Mouse (Mus musculus) limb, embryonic 11.5 days (tissue): ENCODE results near the gene Raly. TPM values are rescaled to one million over a fixed set of nuclear protein-coding genes. Genes with fewer than 3 reads are reported as not detected.
A peak's percentile ranks its signal among the peaks of the same experiment; 100 is the strongest.

ENCODE experiments used
- ATAC-seq: fragments of 200-750 bp; cut with Nextera tagmentation; 2 replicates; pipeline ENCODE4 v1.8.0; 2017; ENCODE audit warnings: low read depth; ENCODE audit not compliant: insufficient number of reproducible peaks, low FRiP score, low TSS enrichment
- DNase-seq: peaks from one replicate; pipeline ENCODE4 v3.0.0-alpha.2; 2015; ENCODE audit warnings: low spot score
- H3K27ac ChIP-seq: fragments of 300-500 bp; sonication (generic); replicated peaks from 2 replicates; pipeline ENCODE4 v1.5.1; 2014; ENCODE audit warnings: low read depth, mild to moderate bottlenecking, low read length
- H3K27me3 ChIP-seq: fragments of 300-500 bp; sonication (generic); 2 replicates; pipeline ENCODE4 v1.6.1; 2014; ENCODE audit warnings: mild to moderate bottlenecking, low read length, mixed read lengths; ENCODE audit not compliant: control insufficient read depth, insufficient read depth
- H3K36me3 ChIP-seq: fragments of 300-500 bp; sonication (generic); 2 replicates; pipeline ENCODE4 v1.6.1; 2014; ENCODE audit warnings: mild to moderate bottlenecking, low read length, moderate library complexity, mixed read lengths; ENCODE audit not compliant: control insufficient read depth, insufficient read depth
- H3K4me1 ChIP-seq: fragments of 300-500 bp; sonication (generic); 2 replicates; pipeline ENCODE4 v1.6.1; 2014; ENCODE audit warnings: low read length, mixed read lengths; ENCODE audit not compliant: control insufficient read depth, insufficient read depth
- H3K4me2 ChIP-seq: fragments of 300-500 bp; sonication (generic); 2 replicates; pipeline ENCODE4 v1.6.1; 2014; ENCODE audit warnings: low read depth, mild to moderate bottlenecking, moderate library complexity; ENCODE audit not compliant: severe bottlenecking
- H3K4me3 ChIP-seq: fragments of 300-500 bp; sonication (generic); 2 replicates; pipeline ENCODE4 v1.5.1; 2014; ENCODE audit warnings: low read depth, low read length
- H3K9ac ChIP-seq: fragments of 300-500 bp; sonication (generic); 2 replicates; pipeline ENCODE4 v1.6.1; 2014; ENCODE audit warnings: mild to moderate bottlenecking, low read length
- H3K9me3 ChIP-seq: fragments of 300-500 bp; sonication (generic); 2 replicates; pipeline ENCODE4 v1.6.1; 2016; ENCODE audit warnings: low read length; ENCODE audit not compliant: control insufficient read depth
- WGBS: fragments of 180-500 bp; shearing (Covaris S2); extraction: QIAGEN DNeasy Blood & Tissue Kit; methylation state at CpG from one replicate; pipeline ENCODE4 v1.1.7; 2014; 5-methylcytosine and 5-hydroxymethylcytosine counted together
- polyA plus RNA-seq: library from polyadenylated mRNA; unstranded; fragments of >200 nt; fragmentation: Nextera tagmentation; extraction: Ambion mirVana; gene quantifications from 2 replicates; pipeline ENCODE4 v1.2.1, GENCODE M21; 2014

Raly gene
- polyA plus RNA-seq, 1 experiment from 2014 or later = 119 TPM

GRCm38 (mm10) chr2:154848086-154848485 is 57.2 kb downstream of the Raly start:
- Histone ChIP-seq H3K4me2 (no peak overlapping the region), H3K9ac (no peak overlapping the region), H3K27me3 (no peaks in the 10 kb centered on the region), H3K9me3 (no peaks in the 10 kb centered on the region), H3K4me3 (no peak overlapping the region), H3K36me3 (0 out of 2 replicates have a peak, but pooled peaks cover 2% of the 10 kb centered on the region), H3K27ac (no peak overlapping the region), H3K4me1 (no peaks in the 10 kb centered on the region)
- DNase-seq (no peak), ATAC-seq (no peak)

DNA sequence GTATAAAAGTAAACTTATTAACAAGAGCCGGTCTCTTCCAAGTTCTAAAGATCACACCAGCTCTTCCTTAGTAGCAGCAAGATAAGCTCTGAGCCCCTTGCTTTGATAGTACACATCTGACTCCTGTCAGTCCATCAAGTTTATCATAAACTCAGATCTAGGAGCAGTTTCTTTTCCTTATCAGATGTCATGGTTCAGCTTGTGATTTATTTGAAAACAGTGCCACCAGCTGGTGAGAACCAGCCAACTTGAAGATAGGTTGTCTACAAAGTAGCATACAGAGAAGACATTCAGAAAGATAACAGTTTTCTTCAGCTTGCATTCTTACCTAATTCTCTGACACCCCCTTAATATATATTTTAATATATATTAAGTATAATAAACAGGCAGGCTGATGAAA is 64.5 kb downstream of the Raly start:
- H3K4me1 ChIP-seq = no peaks in the 10 kb centered on the region
- H3K27ac ChIP-seq = no peak overlapping the region
- H3K27me3 ChIP-seq = no peaks in the 10 kb centered on the region
- ATAC-seq = no peak
- no peaks in the 10 kb centered on the region for H3K9me3 ChIP-seq
- H3K36me3 ChIP-seq = peaks cover 9% of the 10 kb centered on the region
- peak; percentile 41 for DNase-seq
- no peak overlapping the region for H3K9ac ChIP-seq
- 91% methylated on average over 1 of the region's 1 CpGs for WGBS
- H3K4me3 ChIP-seq = no peak overlapping the region
- no peak overlapping the region for H3K4me2 ChIP-seq

DNA sequence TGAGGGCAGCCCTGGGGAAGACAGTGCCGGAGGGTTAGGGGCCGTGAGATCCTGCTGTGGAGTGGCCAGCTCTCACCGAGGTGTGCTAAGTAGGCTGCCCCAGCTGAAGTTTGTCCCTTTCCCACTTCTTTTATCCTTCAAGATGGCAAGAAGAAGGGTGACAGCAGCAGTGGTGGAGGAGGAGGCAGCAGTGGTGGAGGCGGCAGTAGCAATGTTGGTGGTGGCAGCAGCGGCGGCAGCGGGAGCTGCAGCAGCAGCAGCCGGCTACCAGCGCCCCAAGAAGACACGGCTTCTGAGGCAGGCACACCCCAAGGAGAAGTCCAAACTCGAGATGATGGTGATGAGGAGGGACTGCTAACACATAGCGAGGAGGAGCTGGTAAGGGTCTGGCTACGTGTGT is 72.8 kb downstream of the Raly start:
- Histone ChIP-seq H3K27ac (no peak overlapping the region), H3K9ac (no peak overlapping the region), H3K4me2 (no peak overlapping the region), H3K9me3 (no peaks in the 10 kb centered on the region), H3K4me3 (no peak overlapping the region), H3K27me3 (no peaks in the 10 kb centered on the region), H3K36me3 (peaks cover 26% of the 10 kb centered on the region), H3K4me1 (no peaks in the 10 kb centered on the region)
- ATAC-seq (no peak), DNase-seq (no peak)
- WGBS = 90% methylated on average over 13 of the region's 13 CpGs

DNA sequence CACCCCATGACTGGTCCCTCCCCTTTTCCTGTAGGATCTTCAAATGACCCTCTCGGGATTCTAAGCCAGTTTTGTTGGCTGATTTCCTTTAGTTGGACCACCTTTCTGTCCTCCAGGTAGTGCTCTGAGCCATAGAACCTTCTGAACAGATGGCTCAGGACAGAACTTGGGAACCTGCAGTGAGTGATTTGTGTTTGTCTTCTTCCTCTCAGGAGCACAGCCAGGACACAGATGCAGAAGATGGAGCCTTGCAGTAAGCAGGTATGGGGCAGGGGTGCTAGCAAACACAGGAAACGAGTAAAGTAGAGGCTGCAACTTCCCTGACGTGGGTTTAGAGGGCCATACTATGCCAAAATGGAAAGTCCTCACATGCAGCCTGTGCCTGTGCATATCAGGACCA is 74.8 kb downstream of the Raly start:
- DNase-seq (no peak), ATAC-seq (no peak)
- no peak overlapping the region for H3K9ac ChIP-seq
- H3K27ac ChIP-seq = no peak overlapping the region
- H3K4me2 ChIP-seq = no peak overlapping the region
- no peaks in the 10 kb centered on the region for H3K9me3 ChIP-seq
- H3K4me1 ChIP-seq = no peaks in the 10 kb centered on the region
- peaks cover 27% of the 10 kb centered on the region for H3K36me3 ChIP-seq
- 78% methylated on average over 3 of the region's 3 CpGs for WGBS
- no peaks in the 10 kb centered on the region for H3K27me3 ChIP-seq
- no peak overlapping the region for H3K4me3 ChIP-seq

- H3K36me3 ChIP-seq = peaks cover 29% of the 10 kb centered on the region
- no peaks in the 10 kb centered on the region for H3K9me3 ChIP-seq
- ATAC-seq (no peak), DNase-seq (no peak)
- no peaks in the 10 kb centered on the region for H3K4me1 ChIP-seq
- H3K4me3 ChIP-seq = no peak overlapping the region
- H3K9ac ChIP-seq = no peak overlapping the region
- H3K27me3 ChIP-seq = no peaks in the 10 kb centered on the region
- H3K4me2 ChIP-seq = no peak overlapping the region
- 92% methylated on average over 1 of the region's 1 CpGs for WGBS
- H3K27ac ChIP-seq = no peak overlapping the region
Observed at GRCm38 (mm10) chr2:154868106-154868505, 77.2 kb downstream of the Raly start.

- DNase-seq (no peak), ATAC-seq (no peak)
- Histone ChIP-seq H3K4me2 (no peak overlapping the region), H3K27ac (no peak overlapping the region), H3K9me3 (no peaks in the 10 kb centered on the region), H3K4me1 (no peaks in the 10 kb centered on the region), H3K27me3 (no peaks in the 10 kb centered on the region), H3K9ac (no peak overlapping the region), H3K36me3 (peaks cover 33% of the 10 kb centered on the region), H3K4me3 (no peak overlapping the region)
Observed at GRCm38 (mm10) chr2:154869954-154870641, 79.2 kb downstream of the Raly start.

DNA sequence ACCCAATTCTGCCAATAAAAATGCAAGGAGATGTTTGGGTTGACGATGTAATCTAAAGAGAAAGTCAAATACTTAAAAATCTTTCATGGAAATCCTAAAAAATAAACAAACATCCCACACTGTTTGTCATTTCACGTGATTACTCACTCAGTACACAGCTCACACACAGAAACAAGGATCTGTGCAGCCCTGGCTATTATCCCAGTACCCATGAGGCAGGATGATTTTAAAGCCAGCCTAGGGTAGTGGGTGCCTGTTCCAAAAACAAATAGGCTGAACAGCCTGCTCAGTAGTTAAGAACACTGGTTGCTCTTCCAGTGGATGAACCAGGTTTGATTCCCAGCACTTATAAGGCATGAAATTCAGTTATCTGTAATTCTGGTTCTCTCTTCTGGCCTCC is 85.7 kb downstream of the Raly start:
- no peak overlapping the region for H3K4me2 ChIP-seq
- no peak overlapping the region for H3K4me3 ChIP-seq
- H3K9me3 ChIP-seq = no peaks in the 10 kb centered on the region
- H3K9ac ChIP-seq = no peak overlapping the region
- H3K27me3 ChIP-seq = no peaks in the 10 kb centered on the region
- H3K27ac ChIP-seq = no peak overlapping the region
- H3K36me3 ChIP-seq = peaks cover 21% of the 10 kb centered on the region
- H3K4me1 ChIP-seq = no peaks in the 10 kb centered on the region
- 91% methylated on average over 2 of the region's 2 CpGs for WGBS
- ATAC-seq (no peak), DNase-seq (peak; percentile 14)

DNA sequence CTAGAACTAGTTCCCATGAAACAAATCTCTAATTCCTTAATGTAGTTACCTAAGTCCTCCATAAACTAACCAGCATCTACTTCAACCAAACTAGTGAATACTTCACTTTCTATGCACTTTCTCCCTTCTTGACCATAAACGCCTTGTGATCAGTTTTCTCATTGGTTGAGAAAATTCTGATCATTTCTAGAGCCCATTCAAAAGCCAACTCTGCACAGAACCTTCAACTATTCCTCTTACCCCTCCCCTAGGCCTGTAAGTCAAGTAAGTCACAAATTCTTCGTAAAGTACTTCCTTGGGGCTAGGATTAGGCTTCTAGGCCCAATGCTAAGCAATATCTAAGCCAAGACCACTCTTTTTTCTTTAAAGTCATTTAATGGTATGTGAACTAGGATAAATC is 100.7 kb downstream of the Raly start:
- Histone ChIP-seq H3K27ac (no peak overlapping the region), H3K4me1 (no peaks in the 10 kb centered on the region), H3K4me3 (peak overlapping the region; percentile 98), H3K27me3 (no peaks in the 10 kb centered on the region), H3K9ac (peak overlapping the region; percentile 93), H3K36me3 (peaks cover 3% of the 10 kb centered on the region; the same call in 1 of the 2 replicates), H3K9me3 (no peaks in the 10 kb centered on the region), H3K4me2 (peak overlapping the region; percentile 66)
- peak; percentile 20 for DNase-seq
- no peak for ATAC-seq
- 10% methylated on average over 2 of the region's 2 CpGs for WGBS
